In the genomic region with DNA sequence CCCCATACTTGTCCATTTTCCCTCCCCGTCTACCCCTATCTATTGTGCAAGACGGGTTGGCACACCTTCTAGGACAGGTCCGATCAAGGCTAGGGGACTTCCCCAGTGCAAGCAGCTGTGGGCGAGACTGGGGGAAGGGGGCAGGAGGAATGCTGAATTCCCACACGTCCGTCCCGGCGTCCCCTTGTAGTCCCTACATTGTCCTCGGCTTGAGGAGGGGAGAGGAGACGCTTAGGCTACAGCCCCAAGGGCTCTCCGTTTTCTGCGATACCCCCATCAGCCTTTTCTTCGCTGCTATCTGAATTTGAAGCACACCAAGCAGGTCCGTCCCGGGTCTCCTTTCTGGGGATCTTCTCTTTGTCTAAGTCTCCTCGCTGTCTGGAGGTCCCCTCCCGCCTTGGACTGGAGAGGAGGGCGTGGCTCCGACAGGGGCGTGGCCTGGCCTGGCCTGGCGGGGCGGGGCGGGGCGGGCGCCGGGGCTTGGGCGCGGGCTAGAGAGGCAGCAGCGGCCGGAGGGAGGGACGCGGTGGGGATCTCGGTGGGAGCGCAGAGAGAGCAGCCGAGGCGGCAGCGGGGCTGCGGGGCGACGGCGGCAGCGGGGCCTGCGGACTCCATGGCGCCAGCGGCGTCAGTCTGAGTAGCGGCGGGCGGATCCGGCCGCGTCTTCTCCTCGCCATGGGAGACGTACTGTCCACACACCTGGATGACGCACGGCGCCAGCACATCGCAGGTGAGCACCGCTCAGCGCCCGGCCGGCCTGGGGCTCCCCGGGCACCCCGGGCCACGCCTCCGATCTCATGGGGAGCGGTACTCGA, we compare ENCODE assay signal across 8 mouse cellular contexts. TPM values are rescaled to one million over a fixed set of nuclear protein-coding genes. Genes with fewer than 3 reads are reported as not detected.
A peak's percentile ranks its signal among the peaks of the same experiment; 100 is the strongest.
DNase-seq lines count a peak whose midpoint lies in the region; ATAC-seq and TF ChIP-seq lines count a peak whose summit lies in the region.

Gene Fam129b (plus strand): TSS at position 440 of the 815 bp plus-strand sequence.

- no peaks in the 10 kb centered on the region for H3K36me3 ChIP-seq in forebrain, postnatal 0 days (ENCODE audit: insufficient read depth)
- H3K36me3 ChIP-seq in lung, embryonic 14.5 days (ENCODE audit: insufficient read depth): 0 out of 2 replicates have a peak, but pooled peaks cover 5% of the 10 kb centered on the region
- H3K36me3 ChIP-seq in thymus, adult 2 months (ENCODE audit: control insufficient read depth, insufficient read depth, low read length): no peaks in the 10 kb centered on the region

- TF ChIP-seq POLR2A in thymus, adult 2 months (IDR thresholded peaks at IDR 0.05; ENCODE audit: control insufficient read depth, extremely low read depth, insufficient read depth, low read length, poor library complexity): no peak

- H3K4me1 ChIP-seq in forebrain, postnatal 0 days (ENCODE audit: insufficient read depth): peaks cover 23% of the 10 kb centered on the region
- peaks cover 33% of the 10 kb centered on the region for H3K4me1 ChIP-seq in lung, embryonic 14.5 days (ENCODE audit: insufficient read depth)
- H3K4me1 ChIP-seq in thymus, adult 2 months (replicated peaks; ENCODE audit: control insufficient read depth, insufficient read depth, low read length): peaks cover 11% of the 10 kb centered on the region

- peak within 1 kb of the TSS; percentile 96 for H3K9ac ChIP-seq in forebrain, postnatal 0 days
- peak within 1 kb of the TSS; percentile 83 for H3K9ac ChIP-seq in lung, embryonic 14.5 days

- peak within 1 kb of the TSS; percentile 95 for H3K27ac ChIP-seq in forebrain, postnatal 0 days (ENCODE audit: low read depth, low read length)
- H3K27ac ChIP-seq in layer of hippocampus, adult 2 months: peak within 1 kb of the TSS; percentile 88
- H3K27ac ChIP-seq in lung, embryonic 14.5 days (ENCODE audit: low read depth): peak within 1 kb of the TSS; percentile 94
- H3K27ac ChIP-seq in thymus, adult 2 months (ENCODE audit: control insufficient read depth, insufficient read depth, low read length): no peak within 1 kb of the TSS

- 4% methylated on average over 64 of the region's 68 CpGs for WGBS in forebrain, postnatal 0 days
- under 1% methylated on average over 65 of the region's 68 CpGs for whole genome bisulfite sequencing in lung, embryonic 14.5 days
- WGBS in thymus, adult 2 months: 2% methylated on average over 68 of the region's 68 CpGs

- peak; percentile 98 for DNase-seq in Muller cell, postnatal 12 days (ENCODE audit: inconsistent ontology term)
- peak; percentile 79 for DNase-seq in cerebellum, adult 8-10 months
- DNase-seq in forebrain, postnatal 0 days: peak; percentile 88
- DNase-seq in heart, postnatal 4 days: peak; percentile 94
- peak in 1 of 2 experiments; percentile 69 for DNase-seq in layer of hippocampus, adult 2 months (ENCODE audit: low spot score in 2 of 2)
- peak; percentile 94 for DNase-seq in lung, embryonic 14.5 days
- peak; percentile 62 for DNase-seq in thymus, adult 2 months

- no peaks in the 10 kb centered on the region for H3K9me3 ChIP-seq in forebrain, postnatal 0 days (ENCODE audit: low read length)
- no peaks in the 10 kb centered on the region for H3K9me3 ChIP-seq in lung, embryonic 14.5 days (ENCODE audit: low read depth, low read length)

- H3K4me2 ChIP-seq in forebrain, postnatal 0 days (ENCODE audit: low read depth): peak within 1 kb of the TSS; percentile 91
- H3K4me2 ChIP-seq in lung, embryonic 14.5 days: peak within 1 kb of the TSS; percentile 87

- H3K4me3 ChIP-seq in forebrain, postnatal 0 days (ENCODE audit: low read depth, low read length): peak within 1 kb of the TSS; percentile 85
- H3K4me3 ChIP-seq in layer of hippocampus, adult 2 months: peak within 1 kb of the TSS; percentile 71
- H3K4me3 ChIP-seq in lung, embryonic 14.5 days (ENCODE audit: low read depth, low read length): peak within 1 kb of the TSS; percentile 88
- peak within 1 kb of the TSS; percentile 52 for H3K4me3 ChIP-seq in thymus, adult 2 months (ENCODE audit: control insufficient read depth, insufficient read depth, low read length)

- TF ChIP-seq CTCF in forebrain, postnatal 0 days (IDR thresholded peaks at IDR 0.05; ENCODE audit: low read depth): no peak
- no peak for TF ChIP-seq CTCF in layer of hippocampus, adult 2 months (conservative IDR thresholded peaks at IDR 0.05)
- TF ChIP-seq CTCF in lung, embryonic 14.5 days (IDR thresholded peaks at IDR 0.05; ENCODE audit: low read depth): no peak
- TF ChIP-seq CTCF in thymus, adult 2 months (IDR thresholded peaks at IDR 0.05; ENCODE audit: borderline replicate concordance, control insufficient read depth, extremely low read depth, insufficient read depth, low read length, poor library complexity): no peak

- no peaks in the 10 kb centered on the region for H3K27me3 ChIP-seq in forebrain, postnatal 0 days (ENCODE audit: insufficient read depth, low read length)
- no peaks in the 10 kb centered on the region for H3K27me3 ChIP-seq in lung, embryonic 14.5 days (ENCODE audit: insufficient read depth, low read length)
- peaks cover 13% of the 10 kb centered on the region; the same call in 1 of the 2 replicates for H3K27me3 ChIP-seq in thymus, adult 2 months (ENCODE audit: control insufficient read depth, insufficient read depth, low read length)

- ATAC-seq in forebrain, postnatal 0 days: peak; percentile 87
- peak; percentile 84 for ATAC-seq in lung, embryonic 14.5 days (ENCODE audit: insufficient read depth)
- peak; percentile 42 for ATAC-seq in neutrophil, adult 5-6 weeks (ENCODE audit: extremely low read depth, insufficient number of reproducible peaks, low FRiP score, poor library complexity, severe bottlenecking)

RNA-seq across cellular contexts. Expression of gene Fam129b, which starts in this region (rescaled TPM):
- total RNA-seq in forebrain, postnatal 0 days (2014; rRNA removed): 38.1 and 43.9 TPM in 2 replicates
- polyA plus RNA-seq in forebrain, postnatal 0 days (2015; fragmentation: Nextera tagmentation; extraction: Ambion mirVana): 26.6 and 27.7 TPM in 2 replicates
- total RNA-seq in heart, postnatal 4 days (2021): 10 to 100 TPM; 45.4 to 46.0 TPM
- total RNA-seq in layer of hippocampus, adult 2 months (2021): 10 to 100 TPM; 14.5 to 14.9 TPM
- polyA plus RNA-seq in lung, embryonic 14.5 days (2014; fragmentation: Nextera tagmentation; extraction: Ambion mirVana): 41.2 and 46.5 TPM in 2 replicates
- total RNA-seq in neutrophil, adult 5-6 weeks (2017): 6.1 and 9.7 TPM in 2 replicates
- 20.8 and 22.9 TPM in 2 replicates for polyA plus RNA-seq in thymus, adult 2 months (2012; rRNA removed)
